Mouse (Mus musculus) megakaryocyte-erythroid progenitor cell, adult 5-6 weeks (primary cell): ENCODE results near the gene Ccdc152. TPM values are rescaled to one million over a fixed set of nuclear protein-coding genes. Genes with fewer than 3 reads are reported as not detected.

Experiments
- ATAC-seq: replicated peaks from 2 replicates; pipeline ENCODE4 v1.8.0; 2016; ENCODE audit warnings: mild to moderate bottlenecking, inconsistent platforms; ENCODE audit not compliant: severe bottlenecking, poor library complexity, low FRiP score, low TSS enrichment
- total RNA-seq, 2 experiments: library from RNA; stranded (forward) in 1 of 2; stranded (reverse) in 1 of 2; fragments of 200-1000, 215-1000 nt in 1 of 2; fragments of >200 nt in 1 of 2; fragmentation: Nextera tagmentation in 1 of 2; gene quantifications; 2 replicates each; pipeline ENCODE4 v1.2.3; 2014 to 2017

Gene Ccdc152
- total RNA-seq (2014; fragmentation: Nextera tagmentation) (not detected in 2 replicates), total RNA-seq (2017) (not detected in 2 replicates)

- ATAC-seq: no peak
Measured at GRCm38 (mm10) chr15:3303426-3303825, at the start of gene Ccdc152. Ccdc152 (minus strand) TSS chr15:3303526.

DNA sequence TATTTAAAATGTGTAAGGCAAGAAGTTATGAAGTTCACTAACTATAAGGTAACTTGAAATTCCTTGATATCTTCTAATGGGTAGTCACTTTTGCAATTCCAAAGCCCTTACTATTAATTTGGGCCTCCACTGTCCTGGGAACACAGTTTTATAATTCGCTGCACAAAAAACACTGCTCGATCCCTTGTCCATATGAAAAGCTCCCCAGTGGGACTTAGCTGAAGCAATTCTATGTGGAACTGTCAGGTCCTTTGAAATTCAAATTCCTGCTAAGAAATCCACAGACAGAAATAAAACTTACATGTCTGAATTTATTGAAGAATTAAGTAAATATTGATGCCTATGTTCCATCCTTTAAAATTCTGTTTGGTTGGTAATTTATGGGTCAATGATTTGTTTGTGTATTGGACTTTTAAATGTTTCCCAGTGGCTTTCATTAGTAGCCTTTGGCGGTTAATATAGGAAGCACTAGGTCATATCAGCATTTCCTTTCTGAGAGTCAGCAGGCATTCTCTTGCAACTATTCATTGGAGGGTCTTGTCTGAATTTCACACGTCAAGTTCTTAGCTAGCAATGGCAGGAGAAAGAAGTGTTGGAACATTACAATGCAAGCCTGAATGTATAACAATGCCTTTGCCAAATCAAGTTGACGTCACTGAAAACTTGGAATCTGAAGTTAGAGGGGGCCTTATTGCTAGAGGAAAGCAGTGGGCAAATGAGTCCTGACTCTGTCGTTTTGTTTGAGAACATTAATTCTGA is 46.2 kb upstream of the Ccdc152 start:
- no peak for ATAC-seq

DNA sequence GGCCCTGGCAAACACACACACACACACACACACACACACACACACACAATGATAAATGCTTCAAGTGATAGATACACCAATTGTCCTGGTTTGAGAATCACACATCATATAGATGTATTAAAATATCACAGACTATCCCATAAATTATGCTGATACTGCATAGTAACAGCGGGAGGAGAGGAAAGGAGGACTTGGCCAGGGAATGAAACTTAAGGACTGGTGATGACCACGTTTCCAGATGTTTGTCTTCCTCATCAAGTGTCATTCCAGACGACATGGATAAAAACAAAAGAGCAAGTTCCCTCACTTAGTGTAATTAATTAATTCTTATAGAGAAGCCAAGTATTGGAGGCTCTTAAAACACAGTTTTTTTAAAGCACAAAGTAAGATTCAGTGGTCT is 43.4 kb upstream of the Ccdc152 start:
- ATAC-seq: no peak

GRCm38 (mm10) chr15:3344555-3344954 is 41.2 kb upstream of the Ccdc152 start:
- no peak for ATAC-seq

GRCm38 (mm10) chr15:3341806-3342582 is 38.7 kb upstream of the Ccdc152 start:
- no peak for ATAC-seq

DNA sequence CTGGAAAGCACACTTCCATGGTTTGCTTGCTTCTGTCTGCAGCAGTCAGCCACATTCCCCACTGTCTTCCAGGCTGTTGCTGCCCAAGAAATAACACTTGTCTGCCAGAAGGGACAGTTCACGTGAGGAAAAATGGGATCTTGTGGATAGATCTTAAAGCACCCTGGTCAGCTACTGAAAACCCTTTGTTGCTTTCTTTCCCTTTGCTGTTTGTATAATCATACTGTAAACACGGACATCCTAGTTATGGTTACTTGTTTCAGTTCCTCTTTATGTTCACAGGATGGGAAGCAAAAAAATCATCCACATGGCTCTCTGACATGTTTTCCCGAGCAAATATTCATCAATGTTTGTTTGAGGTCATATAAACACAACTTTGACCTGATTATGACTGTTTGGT is 36.5 kb upstream of the Ccdc152 start:
- ATAC-seq: no peak

DNA sequence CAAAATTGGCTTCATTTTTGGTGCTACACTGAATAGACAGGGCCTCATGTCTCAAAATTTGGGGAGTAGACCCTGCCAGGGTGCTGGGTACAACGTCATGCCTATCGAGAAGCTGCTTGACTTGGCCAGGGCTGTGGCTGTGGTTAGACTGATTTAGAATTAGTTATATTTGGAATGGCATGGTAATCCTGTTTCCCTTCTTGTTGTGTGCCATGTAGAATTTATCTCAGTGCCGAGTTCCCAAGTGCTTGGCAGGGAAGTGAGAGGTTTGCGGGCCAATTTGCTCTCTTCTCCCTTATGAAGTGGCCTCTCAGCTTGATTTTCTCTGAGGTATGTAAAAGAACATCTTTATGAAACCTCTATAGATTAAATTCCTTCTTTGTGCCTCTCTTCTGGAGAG is 29.2 kb upstream of the Ccdc152 start:
- no peak for ATAC-seq

DNA sequence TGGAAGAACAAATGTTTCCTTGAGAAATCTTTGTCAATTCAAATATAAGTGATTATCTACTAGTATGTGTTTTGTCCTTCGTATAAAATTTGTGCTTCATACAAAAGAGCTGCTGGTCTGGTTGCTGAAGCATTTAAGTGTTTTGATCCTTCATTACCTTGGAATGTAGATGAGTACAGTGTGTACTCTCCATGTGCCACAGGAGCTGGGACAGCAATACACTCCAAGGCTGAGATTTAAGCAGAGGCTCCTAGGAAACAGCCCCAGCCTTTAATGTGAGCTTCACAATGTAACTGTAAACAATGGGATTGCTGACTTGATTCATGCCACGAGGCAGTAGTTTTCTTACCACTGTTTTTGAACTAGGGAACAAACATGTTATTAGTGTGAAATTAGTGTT is 28.5 kb upstream of the Ccdc152 start:
- no peak for ATAC-seq

- ATAC-seq: no peak
Measured at GRCm38 (mm10) chr15:3330291-3330690, 27.0 kb upstream of the Ccdc152 start.

- no peak for ATAC-seq
Measured at GRCm38 (mm10) chr15:3323041-3323440, 19.7 kb upstream of the Ccdc152 start.

- ATAC-seq: no peak
Measured at GRCm38 (mm10) chr15:3319929-3320328, 16.6 kb upstream of the Ccdc152 start.

DNA sequence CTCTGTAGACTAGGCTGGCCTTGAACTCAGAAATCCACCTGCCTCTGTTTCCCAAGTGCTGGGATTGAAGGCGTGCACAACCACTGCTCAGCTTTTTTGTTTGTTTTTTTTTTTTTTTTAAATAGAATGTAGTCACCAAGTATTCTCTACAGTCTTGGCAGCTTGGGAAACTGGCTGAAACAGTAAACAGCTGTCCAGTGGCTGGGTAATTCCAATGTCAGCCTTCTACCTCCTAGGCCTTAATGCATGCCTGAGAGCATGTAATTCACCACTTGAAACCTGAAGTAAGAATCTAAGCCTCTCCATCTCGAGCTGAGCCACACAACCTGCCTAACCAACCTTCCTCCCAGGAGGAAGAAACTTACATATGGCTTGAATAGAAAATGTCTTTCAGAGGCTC is 13.3 kb upstream of the Ccdc152 start:
- no peak for ATAC-seq

- no peak for ATAC-seq
Measured at GRCm38 (mm10) chr15:3312937-3313336, 9.6 kb upstream of the Ccdc152 start.

- no peak for ATAC-seq
Measured at GRCm38 (mm10) chr15:3309856-3310255, 6.5 kb upstream of the Ccdc152 start.

GRCm38 (mm10) chr15:3300361-3301100 is 2.8 kb downstream of the Ccdc152 start:
- no peak for ATAC-seq

DNA sequence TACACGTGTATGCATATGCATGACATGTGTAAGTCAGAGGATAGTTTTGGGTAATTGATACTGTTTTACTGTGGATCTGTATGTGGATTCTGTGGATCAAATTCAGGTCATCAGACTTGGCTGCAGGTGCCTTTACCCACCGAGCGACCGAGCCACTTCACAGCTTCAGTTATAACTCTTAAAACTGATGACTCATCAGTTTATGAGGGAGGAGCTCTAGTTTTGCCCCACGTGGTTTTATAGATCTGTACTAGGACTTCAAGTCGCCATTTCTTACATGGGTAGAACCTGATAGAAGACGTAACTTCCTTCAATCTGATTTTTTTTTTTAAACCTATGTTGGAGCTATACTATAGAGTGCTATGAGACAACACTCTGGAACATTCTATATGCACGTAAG is 5.7 kb downstream of the Ccdc152 start:
- ATAC-seq: no peak

DNA sequence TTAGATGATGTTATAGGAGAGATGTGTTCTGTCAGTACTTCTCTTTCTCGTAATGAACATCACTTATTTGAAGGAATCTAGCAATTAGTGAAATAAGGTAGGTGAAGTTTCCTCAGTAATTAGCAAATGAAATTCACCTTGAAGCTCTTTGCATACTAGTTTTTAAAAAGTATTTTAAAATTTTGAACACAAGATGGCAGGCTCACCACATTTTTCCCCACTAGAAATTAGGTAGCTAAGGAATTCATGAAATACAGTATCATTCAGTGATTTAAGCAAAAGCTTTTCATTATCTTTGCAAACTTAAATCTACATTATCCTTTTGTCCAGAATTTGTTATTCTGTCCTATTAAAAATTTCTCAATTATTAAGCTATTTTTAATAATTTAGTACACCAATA is 7.3 kb downstream of the Ccdc152 start:
- ATAC-seq: no peak

GRCm38 (mm10) chr15:3293477-3293876 is 9.8 kb downstream of the Ccdc152 start:
- no peak for ATAC-seq

- no peak for ATAC-seq
Measured at GRCm38 (mm10) chr15:3290435-3290834, 12.9 kb downstream of the Ccdc152 start.

- no peak for ATAC-seq
Measured at GRCm38 (mm10) chr15:3286032-3286431, 17.3 kb downstream of the Ccdc152 start.
